Mouse (Mus musculus) CH12F3 (cell line): ENCODE measurements around the gene Pla2g4d.
"Not testable (repeated sequence)": the region's sequence is repeated elsewhere in the genome, so short reads cannot be mapped to it uniquely, and the experiment has no call there.

Source experiments
- in situ Hi-C: fragments of 300-500 bp; cut with MboI; formaldehyde crosslinking; loops from 2 replicates; pipeline ENCODE4 v1.14.3; 2020; ENCODE audit warnings: low sequenced_read_pairs

Pla2g4d gene

GRCm38 (mm10) chr2:120264858-120265257, 24.1 kb downstream of the Pla2g4d start:
- in situ Hi-C loops: no loop called here

- in situ Hi-C loops: no loop called here
Observed at GRCm38 (mm10) chr2:120262876-120263275, 26.1 kb downstream of the Pla2g4d start.

GRCm38 (mm10) chr2:120261346-120261745, 27.7 kb downstream of the Pla2g4d start:
- in situ Hi-C loops: no loop called here

GRCm38 (mm10) chr2:120256259-120256658, 32.7 kb downstream of the Pla2g4d start:
- in situ Hi-C loops: no loop called here

GRCm38 (mm10) chr2:120252644-120253043, 36.4 kb downstream of the Pla2g4d start:
- in situ Hi-C loops: no loop called here

GRCm38 (mm10) chr2:120245421-120246016, 43.5 kb downstream of the Pla2g4d start:
- in situ Hi-C loops: no loop called here

GRCm38 (mm10) chr2:120244679-120245420, 44.1 kb downstream of the Pla2g4d start, which contains the start of gene Pla2g4e:
Gene Pla2g4e (minus strand): TSS chr2:120245335.
- in situ Hi-C loops: no loop called here

GRCm38 (mm10) chr2:120243995-120244394, 45.0 kb downstream of the Pla2g4d start:
- in situ Hi-C loops: no loop called here

- in situ Hi-C loops: no loop called here
Observed at GRCm38 (mm10) chr2:120242791-120243467, 46.1 kb downstream of the Pla2g4d start.

- in situ Hi-C loops: not testable (repeated sequence)
Observed at GRCm38 (mm10) chr2:120238733-120239132, 50.3 kb downstream of the Pla2g4d start.

- in situ Hi-C loops: no loop called here
Observed at GRCm38 (mm10) chr2:120237784-120238183, 51.2 kb downstream of the Pla2g4d start.

- in situ Hi-C loops: no loop called here
Observed at GRCm38 (mm10) chr2:120235947-120236640, 52.9 kb downstream of the Pla2g4d start.

GRCm38 (mm10) chr2:120235381-120235780, 53.6 kb downstream of the Pla2g4d start:
- in situ Hi-C loops: no loop called here

GRCm38 (mm10) chr2:120231642-120232041, 57.4 kb downstream of the Pla2g4d start:
- in situ Hi-C loops: no loop called here
